Mouse (Mus musculus) kidney, postnatal 0 days (tissue): ENCODE results near the gene Ahnak. TPM values are rescaled to one million over a fixed set of nuclear protein-coding genes. Genes with fewer than 3 reads are reported as not detected.

Experiments used
- ATAC-seq: fragments of 200-750 bp; cut with Nextera tagmentation; replicated peaks from 2 replicates; pipeline ENCODE4 v1.8.0; 2017; ENCODE audit warnings: low read depth, moderate number of reproducible peaks, moderate TSS enrichment, moderate library complexity; ENCODE audit not compliant: low FRiP score
- DNase-seq: peaks from one replicate; pipeline ENCODE4 v3.0.0-alpha.2; 2016; ENCODE audit warnings: low spot score
- H3K27ac ChIP-seq: fragments of 300-500 bp; sonication (generic); 2 replicates; pipeline ENCODE4 v1.5.1; 2014; ENCODE audit warnings: mild to moderate bottlenecking
- H3K27me3 ChIP-seq: fragments of 300-500 bp; sonication (generic); 2 replicates; pipeline ENCODE4 v1.6.1; 2014; ENCODE audit warnings: low read length, mixed read lengths; ENCODE audit not compliant: insufficient read depth
- H3K36me3 ChIP-seq: fragments of 300-500 bp; sonication (generic); 2 replicates; pipeline ENCODE4 v1.6.1; 2014; ENCODE audit warnings: low read length, mixed read lengths; ENCODE audit not compliant: insufficient read depth
- H3K4me1 ChIP-seq: fragments of 300-500 bp; sonication (generic); replicated peaks from 2 replicates; pipeline ENCODE4 v1.6.1; 2014; ENCODE audit warnings: antibody characterized with exemption, low read length, mixed read lengths; ENCODE audit not compliant: insufficient read depth
- H3K4me2 ChIP-seq: fragments of 300-500 bp; sonication (generic); 2 replicates; pipeline ENCODE4 v1.6.1; 2014; ENCODE audit warnings: mild to moderate bottlenecking, low read length, moderate library complexity, mixed read lengths
- H3K4me3 ChIP-seq: fragments of 300-500 bp; sonication (generic); replicated peaks from 2 replicates; pipeline ENCODE4 v1.5.1; 2014; ENCODE audit warnings: low read depth, low read length
- H3K9ac ChIP-seq: fragments of 300-500 bp; sonication (generic); 2 replicates; pipeline ENCODE4 v1.6.1; 2014; ENCODE audit warnings: low read depth, low read length
- H3K9me3 ChIP-seq: fragments of 300-500 bp; sonication (generic); replicated peaks from 2 replicates; pipeline ENCODE4 v1.6.1; 2016; ENCODE audit warnings: low read length, inconsistent platforms, mixed read lengths
- CTCF ChIP-seq: IDR thresholded peaks from 2 replicates; pipeline ENCODE4 v1.5.1; 2016; ENCODE audit warnings: antibody characterized with exemption, low read depth, mild to moderate bottlenecking, moderate library complexity
- WGBS: fragments of 180-500 bp; shearing (Covaris S2); extraction: QIAGEN DNeasy Blood & Tissue Kit; methylation state at CpG from one replicate; pipeline ENCODE4 v1.1.7; 2014; 5-methylcytosine and 5-hydroxymethylcytosine counted together
- polyA plus RNA-seq: library from polyadenylated mRNA; unstranded; fragments of >200 nt; fragmentation: Nextera tagmentation; extraction: Ambion mirVana; gene quantifications from 2 replicates; pipeline ENCODE4 v1.2.1, GENCODE M21; 2015

Gene Ahnak
- polyA plus RNA-seq, 1 experiment from 2014 or later: 27.5 TPM

DNA sequence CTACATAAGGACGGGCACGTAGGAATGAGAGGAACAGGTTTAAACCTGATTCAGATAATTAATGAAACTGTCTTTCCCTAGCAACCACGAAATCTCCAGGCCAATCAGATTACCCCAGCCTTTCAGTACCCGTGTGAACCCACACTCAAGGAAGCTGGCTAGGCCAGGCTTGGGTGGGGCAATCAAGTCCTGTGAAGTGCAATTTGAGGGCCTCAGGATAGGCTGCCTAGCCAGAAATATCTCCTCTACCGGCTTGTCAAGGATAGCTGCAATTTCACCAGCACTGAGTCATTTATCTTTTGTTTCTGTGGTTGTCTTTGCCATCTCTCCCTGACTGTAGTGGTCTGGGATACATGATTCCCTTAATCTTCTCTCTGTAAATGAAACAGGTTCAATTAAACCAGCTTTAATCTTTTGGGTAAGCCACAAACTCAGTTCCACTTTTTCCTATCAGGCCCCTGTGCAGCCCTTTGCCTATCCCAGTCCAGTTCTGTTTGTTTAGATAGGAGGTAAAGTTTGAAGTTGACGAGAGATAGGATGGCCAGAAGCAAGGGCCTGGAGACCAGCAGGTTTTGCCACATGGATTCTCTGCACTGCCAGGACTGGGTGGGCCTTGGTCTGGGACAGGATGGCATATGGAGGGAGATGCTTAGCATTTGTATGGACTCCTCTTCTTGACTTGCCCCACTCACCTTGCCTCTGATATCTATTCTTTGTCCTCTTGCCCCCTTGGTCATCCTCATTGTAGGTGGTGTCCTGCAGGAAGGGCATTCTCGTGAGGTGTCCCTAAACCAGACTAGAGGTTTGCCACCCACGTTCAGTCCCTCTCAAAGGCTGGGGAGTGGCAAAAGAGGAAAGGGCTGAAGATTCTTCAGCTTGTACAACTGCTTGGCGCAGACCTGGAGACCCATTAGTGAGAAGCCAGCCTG, 44.6 kb downstream of the Ahnak start:
- Histone ChIP-seq H3K4me1 (no peaks in the 10 kb centered on the region), H3K27me3 (no peaks in the 10 kb centered on the region), H3K36me3 (no peaks in the 10 kb centered on the region), H3K27ac (no peak overlapping the region), H3K9me3 (no peaks in the 10 kb centered on the region), H3K9ac (no peak overlapping the region), H3K4me3 (no peak overlapping the region), H3K4me2 (no peak overlapping the region)
- DNase-seq: no peak
- no peak for ATAC-seq
- no peak for TF ChIP-seq CTCF
- 50% methylated on average over 9 of the region's 9 CpGs for WGBS

DNA sequence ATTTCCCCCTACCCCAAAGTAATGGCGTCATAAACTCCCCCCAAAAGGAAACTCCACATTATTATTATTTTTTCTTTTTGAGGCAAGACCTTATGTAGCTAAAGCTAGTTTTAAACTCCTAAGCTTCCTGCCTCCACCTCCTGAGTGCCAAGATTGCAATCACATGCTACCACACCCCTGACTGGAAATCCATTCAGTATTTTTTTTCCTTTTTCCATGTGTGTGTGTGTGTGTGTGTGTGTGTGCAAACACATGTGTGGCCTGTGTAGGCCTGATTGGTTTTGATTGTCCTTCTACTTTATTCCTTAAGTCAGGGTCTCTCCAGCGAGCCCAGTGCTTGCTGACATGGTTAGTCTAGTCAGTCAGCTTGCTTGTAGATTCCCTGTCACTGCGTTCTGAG, 45.4 kb downstream of the Ahnak start:
- Histone ChIP-seq H3K9ac (no peak overlapping the region), H3K4me2 (no peak overlapping the region), H3K27ac (no peak overlapping the region), H3K4me1 (no peaks in the 10 kb centered on the region), H3K36me3 (no peaks in the 10 kb centered on the region), H3K4me3 (no peak overlapping the region), H3K27me3 (no peaks in the 10 kb centered on the region), H3K9me3 (no peaks in the 10 kb centered on the region)
- ATAC-seq (no peak), DNase-seq (no peak)
- 84% methylated on average over 3 of the region's 3 CpGs for whole genome bisulfite sequencing
- TF ChIP-seq CTCF: no peak

DNA sequence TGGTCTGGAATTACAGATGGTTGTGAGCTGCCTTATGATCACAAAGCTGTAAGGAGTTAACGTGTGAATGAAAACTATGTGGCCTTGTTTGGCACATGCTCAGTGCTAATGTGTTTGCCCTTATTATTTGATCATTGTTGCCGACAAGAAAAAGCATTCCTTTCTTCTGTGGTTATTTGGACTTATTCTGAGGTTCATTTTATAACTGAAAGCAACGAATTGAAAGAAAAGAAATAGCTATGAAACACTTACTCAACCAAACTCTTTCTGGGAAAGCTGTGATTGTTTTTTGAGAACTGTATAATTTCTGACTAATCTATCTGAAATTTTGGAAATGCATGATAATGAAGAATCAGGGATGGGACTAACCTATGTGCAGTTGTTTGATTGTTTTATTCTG, 46.0 kb downstream of the Ahnak start:
- Histone ChIP-seq H3K4me2 (no peak overlapping the region), H3K27ac (no peak overlapping the region), H3K36me3 (no peaks in the 10 kb centered on the region), H3K4me1 (no peaks in the 10 kb centered on the region), H3K4me3 (no peak overlapping the region), H3K9ac (no peak overlapping the region), H3K27me3 (no peaks in the 10 kb centered on the region), H3K9me3 (no peaks in the 10 kb centered on the region)
- 67% methylated on average over 3 of the region's 3 CpGs for WGBS
- no peak for TF ChIP-seq CTCF
- DNase-seq: no peak
- ATAC-seq: no peak

DNA sequence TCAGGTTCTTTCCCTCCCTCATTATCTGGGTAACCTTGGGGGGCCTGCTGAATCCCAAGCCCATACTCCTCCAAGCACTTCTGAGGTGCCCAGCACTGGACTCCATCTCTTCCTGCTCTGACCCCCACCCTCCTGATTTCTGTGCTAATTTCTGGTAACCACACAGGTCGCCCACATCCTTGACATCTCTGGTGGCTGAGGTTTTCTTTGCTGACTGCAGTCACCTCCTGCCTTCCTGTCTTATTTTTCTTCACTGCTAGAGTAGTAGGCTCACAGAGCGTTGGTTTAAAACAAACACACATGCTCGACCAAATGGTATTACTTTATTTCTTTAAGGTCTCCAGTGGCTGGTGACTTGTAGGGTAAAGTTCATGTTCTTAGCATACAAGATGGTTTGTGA, 49.1 kb downstream of the Ahnak start:
- WGBS: 49% methylated on average over 3 of the region's 3 CpGs
- Histone ChIP-seq H3K4me3 (no peak overlapping the region), H3K27me3 (no peaks in the 10 kb centered on the region), H3K4me2 (no peak overlapping the region), H3K27ac (no peak overlapping the region), H3K36me3 (no peaks in the 10 kb centered on the region), H3K9me3 (no peaks in the 10 kb centered on the region), H3K9ac (no peak overlapping the region), H3K4me1 (no peaks in the 10 kb centered on the region)
- ATAC-seq: no peak
- TF ChIP-seq CTCF: no peak
- no peak for DNase-seq

DNA sequence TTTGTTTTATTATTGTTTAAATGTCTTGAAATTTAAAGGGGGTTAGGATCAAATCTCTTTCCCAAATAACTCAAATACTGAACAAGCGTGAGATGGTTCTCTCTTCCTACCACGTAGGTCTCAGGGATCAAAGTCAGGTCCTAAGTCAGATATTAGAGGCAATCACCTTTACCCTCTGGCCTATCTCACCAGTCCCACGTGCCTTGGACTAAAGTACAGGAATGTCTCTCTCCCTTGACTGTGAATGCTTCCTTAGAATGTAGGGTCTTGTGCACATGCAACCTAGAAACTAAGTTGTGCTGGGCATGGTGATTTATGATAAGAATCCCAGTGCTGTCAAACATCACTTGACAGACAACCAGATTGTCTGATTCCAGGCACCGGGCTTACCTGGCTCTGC, 50.2 kb downstream of the Ahnak start:
- H3K9me3 ChIP-seq: no peaks in the 10 kb centered on the region
- H3K4me1 ChIP-seq: no peaks in the 10 kb centered on the region
- no peak overlapping the region for H3K27ac ChIP-seq
- ATAC-seq (no peak), DNase-seq (no peak)
- TF ChIP-seq CTCF: no peak
- no peak overlapping the region for H3K4me3 ChIP-seq
- WGBS: 76% methylated on average over 4 of the region's 4 CpGs
- no peak overlapping the region for H3K4me2 ChIP-seq
- no peaks in the 10 kb centered on the region for H3K36me3 ChIP-seq
- H3K9ac ChIP-seq: no peak overlapping the region
- H3K27me3 ChIP-seq: no peaks in the 10 kb centered on the region

DNA sequence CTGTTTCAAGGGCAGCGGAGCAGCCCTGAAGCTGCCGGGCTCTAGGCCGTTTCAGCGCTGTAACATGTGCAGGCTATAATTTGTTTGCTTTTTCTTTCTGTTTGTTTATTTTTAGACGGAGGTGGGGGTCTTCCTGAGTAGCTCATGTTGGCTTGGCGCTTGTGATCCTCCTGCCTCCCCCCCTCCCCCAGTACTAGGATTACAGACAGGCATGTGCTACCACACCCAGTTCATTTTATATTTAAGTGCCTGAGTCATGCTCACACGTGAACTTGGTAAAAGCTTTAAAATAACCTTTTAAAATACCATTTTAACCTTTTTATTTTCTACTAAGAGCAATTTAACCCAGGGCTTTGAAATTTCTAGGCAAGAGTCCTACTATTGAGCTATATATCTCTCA, 50.8 kb downstream of the Ahnak start:
- Histone ChIP-seq H3K4me2 (no peak overlapping the region), H3K36me3 (no peaks in the 10 kb centered on the region), H3K9me3 (no peaks in the 10 kb centered on the region), H3K4me1 (no peaks in the 10 kb centered on the region), H3K27me3 (no peaks in the 10 kb centered on the region), H3K9ac (no peak overlapping the region), H3K4me3 (no peak overlapping the region), H3K27ac (no peak overlapping the region)
- 33% methylated on average over 7 of the region's 7 CpGs for WGBS
- TF ChIP-seq CTCF: no peak
- DNase-seq: no peak
- no peak for ATAC-seq
